Mouse (Mus musculus) telencephalon, adult 2 months (tissue): ENCODE results near the gene Foxd1.

Experiments used
- DNase-seq: peaks from one replicate; pipeline ENCODE4 v3.0.0-alpha.2; 2011; ENCODE audit warnings: low read depth, low spot score

Gene Foxd1

DNA sequence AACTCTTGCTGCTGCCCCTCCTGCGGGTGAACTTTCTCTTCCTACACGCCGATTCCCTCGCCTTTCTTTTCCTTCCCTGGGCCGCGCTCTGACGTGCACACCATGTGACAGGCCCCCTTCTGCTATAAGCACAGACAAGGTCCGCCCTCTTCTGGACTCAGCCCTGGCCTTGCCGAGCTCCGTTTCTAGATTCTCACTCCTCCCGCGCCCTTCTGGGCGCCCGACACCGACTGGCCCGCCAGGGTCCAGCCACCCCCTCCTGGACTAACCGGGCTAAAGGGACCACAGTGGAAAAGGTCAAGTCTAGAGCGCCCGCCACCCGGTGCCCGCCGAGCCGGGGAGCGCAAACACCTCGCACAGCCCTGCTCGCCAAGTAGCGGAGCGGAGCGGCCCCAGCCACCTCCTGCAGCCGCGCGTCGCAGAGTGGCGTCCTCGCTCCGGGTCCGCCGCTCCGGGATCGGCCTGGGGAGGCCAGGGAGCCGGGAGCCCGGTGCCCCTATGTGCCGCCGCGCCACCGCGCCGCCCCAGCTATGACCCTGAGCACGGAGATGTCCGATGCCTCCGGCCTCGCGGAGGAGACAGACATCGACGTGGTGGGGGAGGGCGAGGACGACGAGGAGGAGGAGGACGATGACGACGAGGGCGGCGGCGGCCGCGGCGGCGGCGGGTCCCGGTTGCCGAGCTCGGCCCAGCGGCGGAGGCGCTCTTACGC, at the start of gene Foxd1:
TSS of gene Foxd1 (plus strand) at position 153 of the 712 bp plus-strand sequence.
- DNase-seq, result no peak

GRCm38 (mm10) chr13:98305257-98305656, 48.8 kb upstream of the Foxd1 start:
- no peak for DNase-seq

GRCm38 (mm10) chr13:98306393-98306792, 47.6 kb upstream of the Foxd1 start:
- DNase-seq, result no peak

DNA sequence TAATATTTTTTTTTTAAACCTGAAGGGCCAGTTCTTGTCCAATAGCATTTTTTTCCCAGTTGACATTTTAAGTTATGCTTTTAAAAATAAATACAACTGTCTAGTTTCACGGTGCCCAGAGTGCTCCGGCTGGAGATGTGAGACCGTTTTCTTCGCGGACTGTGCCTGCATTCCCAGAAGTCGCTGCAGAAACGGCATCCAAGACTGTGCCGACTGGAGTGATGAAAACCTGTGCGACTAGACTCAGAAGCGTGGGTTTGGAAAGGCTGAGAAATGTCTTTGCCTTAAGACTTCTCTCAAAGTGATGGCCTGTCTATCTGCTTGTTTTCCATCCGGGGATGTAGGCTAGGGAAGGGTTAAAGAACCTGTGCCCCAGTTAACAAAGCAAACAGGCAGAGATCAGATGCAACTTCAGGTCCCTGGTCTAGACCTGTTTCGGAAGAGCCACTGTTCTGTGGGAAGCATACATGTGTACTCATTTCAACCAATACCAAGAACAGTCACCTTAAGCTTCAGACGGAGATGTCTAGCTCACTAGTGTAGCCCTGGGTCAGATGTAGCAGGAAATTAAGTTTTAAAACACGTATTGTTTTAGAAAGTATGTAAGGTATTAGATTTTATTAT, 47.1 kb upstream of the Foxd1 start:
- DNase-seq, result no peak

DNA sequence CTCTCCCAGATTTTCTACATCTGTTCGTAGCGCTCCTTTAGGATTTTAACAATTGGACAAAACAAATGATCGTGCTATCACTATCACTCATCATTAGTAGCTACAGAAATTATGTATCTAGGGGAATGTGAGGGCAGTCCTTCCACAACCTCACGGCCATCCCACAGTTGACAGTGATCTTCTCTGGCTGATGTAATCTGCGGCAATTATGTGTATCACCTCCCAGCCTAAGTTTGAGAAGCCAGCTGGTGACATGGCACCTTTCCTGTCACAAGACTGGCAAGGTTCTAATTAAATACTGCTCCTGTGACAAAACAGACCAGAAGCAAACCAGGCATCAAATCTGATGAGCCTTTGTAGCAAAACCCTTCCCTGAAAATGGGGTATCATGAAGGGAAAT, 46.0 kb upstream of the Foxd1 start:
- DNase-seq, result no peak

- DNase-seq, result no peak
Observed at GRCm38 (mm10) chr13:98308724-98309123, 45.3 kb upstream of the Foxd1 start.

GRCm38 (mm10) chr13:98311597-98311996, 42.4 kb upstream of the Foxd1 start:
- DNase-seq, result no peak

- no peak for DNase-seq
Observed at GRCm38 (mm10) chr13:98313631-98314030, 40.4 kb upstream of the Foxd1 start.

DNA sequence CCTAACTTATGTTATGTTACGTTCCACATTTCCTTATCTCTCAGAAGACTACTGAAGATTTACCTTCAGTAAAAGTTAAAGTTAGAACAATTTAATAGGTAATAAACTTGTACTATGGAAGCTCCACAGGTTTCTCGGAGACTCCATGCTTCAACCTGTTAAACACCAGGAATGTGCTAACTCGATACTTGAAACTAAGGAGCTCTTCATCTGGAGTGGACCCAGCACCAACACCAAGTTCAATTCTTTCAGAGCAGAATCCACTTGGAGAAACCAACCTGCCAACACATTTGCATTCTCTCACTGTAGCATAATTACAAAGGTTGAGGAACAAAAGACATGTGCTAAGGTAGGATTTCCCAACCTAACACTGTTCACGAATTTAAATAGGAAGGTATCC, 38.9 kb upstream of the Foxd1 start:
- no peak for DNase-seq

DNA sequence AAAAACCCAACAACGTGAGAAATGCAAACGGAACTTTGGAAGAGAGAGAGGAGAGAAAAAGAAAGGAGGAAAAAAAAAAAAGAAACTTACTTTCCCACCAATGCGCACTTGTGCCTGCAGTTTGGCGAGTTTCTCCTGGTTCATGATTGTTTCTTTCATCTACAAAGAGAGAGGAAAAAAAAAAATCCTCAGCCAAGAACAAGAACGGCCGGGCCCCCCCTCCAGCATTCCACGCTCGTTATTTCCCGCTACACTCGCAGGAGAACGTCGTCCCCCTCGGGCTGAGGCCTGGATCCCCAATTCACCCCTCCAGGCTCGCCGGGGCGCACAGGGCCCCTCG, 37.9 kb upstream of the Foxd1 start:
- no peak for DNase-seq

- DNase-seq, result peak; percentile 91
Observed at GRCm38 (mm10) chr13:98316480-98317245, 37.4 kb upstream of the Foxd1 start, which contains the start of gene Btf3. Btf3 (minus strand) TSS chr13:98317006.

GRCm38 (mm10) chr13:98317246-98317677, 36.8 kb upstream of the Foxd1 start:
- DNase-seq, result no peak

- no peak for DNase-seq
Observed at GRCm38 (mm10) chr13:98317911-98318310, 36.1 kb upstream of the Foxd1 start.

GRCm38 (mm10) chr13:98325034-98325433, 29.0 kb upstream of the Foxd1 start:
- no peak for DNase-seq

GRCm38 (mm10) chr13:98332106-98332505, 21.9 kb upstream of the Foxd1 start:
- DNase-seq, result no peak

DNA sequence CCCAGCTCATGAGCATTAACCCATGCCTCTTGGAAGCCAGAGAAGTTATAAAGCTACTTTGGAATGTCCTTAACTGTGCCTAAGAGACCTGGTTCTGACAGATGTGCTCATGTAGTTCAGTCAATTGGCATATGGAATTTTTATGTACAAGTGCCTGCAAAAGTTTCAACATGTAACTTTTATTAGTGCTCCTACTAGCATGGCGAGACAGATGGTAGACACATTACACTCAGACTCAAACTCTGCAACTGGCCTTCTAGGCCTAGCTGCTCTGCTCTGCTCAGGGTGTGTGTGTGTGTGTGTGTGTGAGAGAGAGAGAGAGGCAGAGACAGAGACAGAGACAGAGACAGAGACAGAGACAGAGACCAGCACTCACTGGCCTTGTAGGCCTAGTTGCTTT, 17.8 kb upstream of the Foxd1 start:
- DNase-seq, result no peak

GRCm38 (mm10) chr13:98340506-98340905, 13.5 kb upstream of the Foxd1 start:
- DNase-seq, result no peak

DNA sequence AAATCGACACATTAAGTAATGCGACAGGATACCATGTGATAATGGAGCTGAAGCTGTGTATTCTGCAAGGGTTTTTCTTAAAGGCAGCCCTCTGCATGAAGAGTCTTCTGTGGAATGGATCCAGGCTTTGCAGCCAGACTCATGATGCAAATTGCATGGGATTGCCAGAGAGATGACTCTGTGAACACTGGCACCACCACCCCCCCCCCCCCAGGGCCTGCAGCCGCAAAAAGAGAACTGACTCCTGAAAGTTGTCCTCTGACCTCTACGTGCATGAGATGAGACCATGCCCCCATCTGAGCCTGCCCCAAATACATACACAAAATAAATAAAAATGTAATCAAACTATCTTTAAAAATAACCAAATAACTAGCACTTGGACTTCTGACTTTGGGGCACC, 4.6 kb upstream of the Foxd1 start:
- DNase-seq, result no peak

DNA sequence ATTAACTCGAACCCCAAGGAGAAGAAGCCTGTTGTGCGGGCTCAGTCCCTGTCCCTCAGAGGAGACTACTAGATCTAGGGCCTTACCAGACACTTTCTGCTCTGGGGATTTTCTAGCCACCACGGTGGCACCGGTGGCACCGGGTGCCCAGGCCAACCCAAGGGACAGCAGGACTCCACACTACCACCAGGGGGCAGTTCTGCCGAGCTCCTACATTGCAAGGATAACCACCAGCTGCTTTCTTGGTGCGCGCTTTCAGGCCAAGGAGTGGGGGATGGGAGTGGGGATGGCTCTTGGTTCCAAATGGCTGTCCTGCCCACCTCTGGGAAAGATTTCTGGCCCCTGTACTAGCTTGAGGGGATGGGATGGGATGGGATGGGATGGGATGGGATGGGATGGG, 2.5 kb upstream of the Foxd1 start:
- no peak for DNase-seq

- no peak for DNase-seq
Observed at GRCm38 (mm10) chr13:98352381-98352975, 1.6 kb upstream of the Foxd1 start.

GRCm38 (mm10) chr13:98353709-98354089, 343 bp upstream of the Foxd1 start:
- no peak for DNase-seq

DNA sequence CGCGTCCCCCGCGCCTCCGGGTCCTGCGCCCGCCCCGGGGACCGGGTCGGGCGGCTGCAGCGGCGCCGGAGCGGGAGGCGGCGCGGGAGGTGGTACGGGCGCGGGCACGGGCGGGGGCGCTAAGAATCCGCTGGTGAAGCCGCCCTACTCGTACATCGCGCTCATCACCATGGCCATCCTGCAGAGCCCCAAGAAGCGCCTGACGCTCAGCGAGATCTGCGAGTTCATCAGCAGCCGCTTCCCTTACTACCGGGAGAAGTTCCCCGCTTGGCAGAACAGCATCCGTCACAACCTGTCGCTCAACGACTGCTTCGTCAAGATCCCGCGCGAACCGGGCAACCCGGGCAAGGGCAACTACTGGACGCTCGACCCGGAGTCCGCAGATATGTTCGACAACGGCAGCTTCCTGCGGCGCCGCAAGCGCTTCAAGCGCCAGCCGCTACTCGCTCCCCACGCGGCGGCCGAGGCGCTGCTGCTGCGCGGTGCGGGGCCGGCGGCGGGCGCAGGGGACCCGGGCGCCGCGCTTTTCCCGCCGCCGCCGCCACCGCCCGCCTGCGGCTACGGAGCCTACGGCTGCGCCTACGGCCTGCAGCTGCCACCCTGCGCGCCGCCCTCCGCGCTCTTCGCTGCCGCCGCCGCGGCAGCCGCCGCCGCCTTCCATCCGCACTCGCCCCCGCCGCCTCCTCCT, 973 bp downstream of the Foxd1 start:
- no peak for DNase-seq
